Mouse (Mus musculus): Measurements from ENCODE around the gene Tbc1d2b.
A peak's percentile ranks its signal among the peaks of the same experiment; 100 is the strongest.

The Tbc1d2b gene

DNA sequence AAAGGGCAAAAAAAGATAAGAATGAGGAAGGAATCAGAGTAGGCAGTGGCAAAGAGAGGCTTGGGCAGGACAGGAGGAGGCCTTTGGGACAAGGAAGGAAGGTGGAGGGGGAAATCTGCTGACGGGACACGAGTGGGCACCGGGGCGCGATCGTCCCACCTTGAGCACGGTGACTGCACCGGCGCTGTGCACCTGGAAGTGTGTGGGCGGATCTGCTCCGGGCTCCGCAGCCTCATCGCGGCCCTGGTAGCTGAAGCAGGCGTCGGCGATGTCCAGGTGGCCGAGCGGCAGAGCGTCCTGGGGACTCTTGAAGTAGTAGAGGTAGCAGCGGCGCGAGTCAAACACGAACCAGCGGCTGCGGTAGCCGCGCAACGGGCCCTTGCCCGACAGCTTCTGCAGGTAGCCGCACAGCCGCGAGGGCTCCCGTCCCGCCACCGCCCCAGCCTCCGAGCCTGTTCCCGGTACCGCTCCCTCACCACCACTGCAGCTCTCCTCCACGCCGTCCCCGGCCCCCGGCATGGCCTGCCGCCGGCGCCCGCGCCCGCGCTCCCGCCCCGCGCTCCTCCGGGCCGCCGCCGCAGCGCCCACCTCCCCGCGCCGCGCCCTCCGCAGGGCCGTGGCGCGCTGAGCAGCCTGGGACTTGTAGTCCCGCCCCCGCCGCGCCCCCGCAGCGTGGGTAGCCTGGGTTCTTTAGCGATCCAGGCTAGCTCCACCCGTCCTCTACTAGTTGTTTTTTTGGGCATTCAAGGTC lies at the start of gene Tbc1d2b:
Gene Tbc1d2b (minus strand): TSS at position 612 of the 751 bp plus-strand sequence.
- peak; percentile 79 to 84 for DNase-seq

DNA sequence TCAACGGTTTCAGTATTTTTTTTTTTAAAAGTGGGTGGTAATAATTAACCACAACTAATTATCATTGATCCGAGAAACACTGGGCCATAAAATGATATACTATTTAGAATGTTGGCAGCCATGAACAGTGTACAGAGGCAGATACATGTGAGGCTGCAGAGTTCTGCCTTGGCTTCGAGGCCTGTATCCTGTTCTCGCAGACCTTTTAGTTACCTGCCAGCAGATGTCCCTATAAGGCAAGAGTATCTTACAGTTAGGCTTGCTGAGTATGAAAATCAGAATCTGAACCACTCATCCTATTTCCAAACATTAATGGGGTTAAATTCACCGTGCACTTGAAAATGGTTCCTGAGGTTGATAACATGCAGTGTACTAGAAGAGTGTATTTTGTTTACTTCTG lies 45.7 kb upstream of the Tbc1d2b start:
- no peak for DNase-seq

DNA sequence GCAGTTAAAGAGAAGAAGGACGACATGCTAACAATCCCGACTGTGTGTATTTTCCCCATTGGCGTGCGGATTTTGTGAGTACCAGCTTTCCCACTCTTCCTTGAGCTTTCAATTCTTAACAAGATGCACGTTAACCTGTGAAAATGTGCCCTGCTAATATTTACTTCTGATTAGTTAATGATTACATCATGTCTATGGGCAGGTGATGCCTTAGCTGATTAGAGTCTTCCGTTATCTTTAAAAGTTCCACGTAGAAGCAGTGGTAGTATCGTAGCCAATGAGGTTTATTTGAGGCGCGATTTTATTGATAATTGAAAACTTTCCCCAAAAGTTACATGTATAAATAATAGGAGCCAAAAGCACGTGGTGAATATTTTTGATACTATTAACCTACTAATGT lies 45.1 kb upstream of the Tbc1d2b start:
- no peak for DNase-seq

DNA sequence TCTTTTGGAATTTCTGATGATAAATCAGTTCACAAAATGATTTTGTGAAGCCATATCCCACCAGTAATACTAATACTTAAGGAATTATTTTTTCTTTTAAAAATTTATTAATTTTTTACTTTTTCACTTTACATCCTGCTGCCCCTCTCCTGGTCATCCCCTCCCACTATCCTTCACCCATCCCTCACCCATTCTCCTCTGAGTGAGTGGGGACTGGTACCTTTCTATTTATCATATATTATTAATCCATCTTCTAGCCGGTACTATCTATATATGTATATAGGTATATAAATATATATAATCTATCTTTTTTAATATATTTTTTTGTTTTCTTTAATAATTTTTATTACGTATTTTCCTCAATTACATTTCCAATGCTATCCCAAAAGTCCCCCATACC lies 33.6 kb upstream of the Tbc1d2b start:
- DNase-seq: no peak

DNA sequence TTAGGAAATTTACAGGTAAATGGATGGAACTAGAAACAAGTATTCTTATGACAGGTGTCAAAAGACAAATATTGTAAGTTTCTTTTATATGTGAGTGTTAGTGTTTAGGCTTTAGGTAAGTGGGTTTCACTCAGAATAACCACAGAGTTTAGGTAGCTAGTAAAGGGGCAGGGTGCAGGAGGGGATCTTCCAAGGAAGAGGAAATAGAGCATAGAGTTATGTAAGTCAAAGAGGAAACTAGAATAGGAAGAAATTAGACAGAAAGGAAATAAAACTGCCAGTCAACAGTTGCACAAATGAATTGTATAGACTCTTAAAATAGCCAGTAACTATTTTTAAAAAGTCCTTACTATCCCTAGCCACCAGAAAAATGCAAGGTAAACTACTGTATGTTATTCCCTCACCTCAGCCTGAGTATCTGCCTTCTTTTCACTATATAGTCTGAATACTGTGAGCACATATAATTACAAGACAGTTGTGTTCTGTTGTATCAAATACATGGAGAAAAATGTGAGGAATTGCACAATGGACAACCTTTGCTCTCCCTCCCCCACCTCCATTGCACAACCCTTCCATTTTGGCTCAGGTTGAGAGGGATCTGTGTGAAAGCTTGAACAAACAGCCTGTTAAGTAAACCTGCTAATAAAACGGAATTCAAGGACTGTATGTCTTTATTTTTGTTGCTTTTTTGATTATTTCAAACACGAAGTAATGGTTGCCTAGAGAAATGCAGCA lies 32.7 kb upstream of the Tbc1d2b start:
- DNase-seq: no peak

DNA sequence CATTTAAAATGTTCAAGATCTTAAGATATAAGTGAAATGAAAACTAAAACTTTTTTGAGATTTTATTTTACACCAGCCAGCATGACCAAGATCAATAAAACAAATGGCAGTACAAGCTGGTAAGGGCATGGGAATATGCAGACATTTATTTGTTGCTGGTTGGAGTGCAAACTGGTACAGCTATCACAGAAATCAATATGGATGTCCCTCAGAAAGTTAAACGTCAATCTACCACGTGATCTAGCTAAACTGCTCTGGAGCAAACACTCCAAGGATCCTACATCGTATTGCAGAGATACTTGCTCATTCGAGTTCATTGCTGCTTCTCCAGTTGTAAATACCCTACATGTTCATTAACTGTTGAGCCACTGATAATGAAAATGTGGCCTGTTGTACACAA lies 32.1 kb upstream of the Tbc1d2b start:
- no peak for DNase-seq

DNA sequence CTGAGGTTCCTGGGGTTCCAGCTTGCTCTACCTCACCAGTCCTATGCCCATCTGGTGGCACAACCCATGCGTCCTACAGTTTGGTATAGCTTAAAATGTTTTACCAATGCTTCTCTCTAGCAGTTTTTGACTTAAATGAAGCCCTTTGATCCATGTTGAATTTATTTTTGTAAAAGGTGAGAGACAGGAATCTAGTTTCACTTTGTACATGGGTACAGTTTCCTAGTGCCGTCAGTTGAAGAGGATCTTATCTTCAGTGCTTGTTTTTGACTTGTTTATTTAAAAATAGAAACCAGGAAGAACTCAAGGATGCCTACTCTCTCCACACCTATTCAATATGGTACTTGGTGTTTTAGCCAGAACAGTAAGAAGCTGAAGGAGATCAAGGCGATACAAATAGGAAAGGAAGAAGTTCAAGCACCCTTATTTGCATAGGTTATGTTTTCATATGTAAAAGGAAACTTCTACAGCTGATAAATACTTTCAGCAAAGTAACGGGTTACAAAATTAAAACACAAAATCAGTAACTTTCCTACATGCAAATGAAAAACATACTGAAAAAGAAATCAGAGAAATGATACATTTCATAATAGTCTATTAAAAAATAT lies 30.6 kb upstream of the Tbc1d2b start:
- DNase-seq: no peak

DNA sequence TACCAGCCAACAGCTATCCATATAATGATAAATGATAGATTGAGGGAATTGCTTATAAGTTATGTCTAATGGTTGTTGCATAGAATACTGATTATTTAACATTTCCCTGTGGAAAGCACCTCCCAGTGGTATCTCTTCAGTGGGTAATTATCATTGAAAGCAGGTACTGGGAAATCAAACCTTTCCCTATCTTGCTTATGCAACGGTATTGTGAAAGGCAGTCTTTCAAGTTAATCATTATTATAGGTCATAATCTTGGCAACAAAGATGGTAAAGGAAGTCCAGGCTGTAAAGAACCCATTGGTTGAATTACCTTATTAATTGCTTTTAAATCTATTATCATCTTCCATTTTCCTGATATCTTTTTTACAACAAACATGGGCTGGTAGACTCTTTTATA lies 27.0 kb upstream of the Tbc1d2b start:
- no peak for DNase-seq

DNA sequence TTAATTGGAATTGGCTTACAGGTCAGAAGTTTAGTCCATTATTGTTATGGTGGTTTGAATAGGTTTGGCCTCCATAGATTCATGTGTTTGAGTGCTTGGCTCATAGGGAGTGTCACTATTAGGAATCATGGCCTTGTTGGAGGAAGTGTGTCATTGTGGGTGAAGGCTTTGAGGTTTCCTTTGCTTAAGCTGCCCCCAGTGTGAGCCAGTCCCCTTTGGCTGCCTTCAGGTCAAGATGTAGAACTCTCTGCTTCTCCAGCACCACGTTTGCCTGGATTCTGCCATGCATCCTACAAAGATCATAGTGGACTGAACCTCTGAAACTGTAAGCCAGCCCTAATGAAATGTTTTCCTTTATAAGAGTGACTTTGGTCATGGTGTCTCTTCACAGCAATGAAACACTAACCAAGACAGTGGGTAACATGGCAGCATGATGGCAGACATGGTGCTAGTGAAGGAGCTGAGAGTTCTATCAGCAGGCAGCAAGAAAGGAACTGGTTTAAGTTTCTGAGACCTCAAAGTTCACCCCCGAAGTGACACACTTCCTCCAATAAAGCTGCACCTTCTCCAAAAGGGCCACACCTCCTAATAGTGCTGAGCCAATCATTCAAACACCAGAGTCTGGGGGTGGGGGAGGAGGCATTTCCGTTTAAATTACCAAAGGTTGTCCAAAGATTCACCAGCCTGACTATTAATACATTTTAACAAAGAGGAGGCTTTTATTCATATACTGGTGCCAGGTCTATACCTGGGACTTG lies 23.2 kb upstream of the Tbc1d2b start:
- DNase-seq: no peak

DNA sequence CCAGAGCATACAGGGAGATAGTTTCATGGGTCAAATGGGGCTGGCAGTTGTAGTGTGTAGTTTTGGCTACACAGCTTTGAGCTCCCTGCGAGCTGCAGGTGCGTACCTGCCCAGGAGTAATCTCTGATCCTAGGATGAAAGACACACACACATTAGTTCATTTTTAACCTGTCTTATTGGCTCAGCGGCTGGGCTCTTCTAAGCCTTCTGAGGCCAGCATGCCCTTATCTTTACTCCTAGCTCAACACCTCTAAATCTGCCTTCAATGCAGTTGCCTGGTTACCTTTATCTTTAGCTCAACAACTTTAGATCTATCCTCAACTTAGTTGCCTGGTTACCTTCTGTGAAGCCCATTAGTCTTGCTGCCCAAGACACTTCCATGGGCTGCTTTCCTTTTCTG lies 7.8 kb upstream of the Tbc1d2b start:
- no peak for DNase-seq

DNA sequence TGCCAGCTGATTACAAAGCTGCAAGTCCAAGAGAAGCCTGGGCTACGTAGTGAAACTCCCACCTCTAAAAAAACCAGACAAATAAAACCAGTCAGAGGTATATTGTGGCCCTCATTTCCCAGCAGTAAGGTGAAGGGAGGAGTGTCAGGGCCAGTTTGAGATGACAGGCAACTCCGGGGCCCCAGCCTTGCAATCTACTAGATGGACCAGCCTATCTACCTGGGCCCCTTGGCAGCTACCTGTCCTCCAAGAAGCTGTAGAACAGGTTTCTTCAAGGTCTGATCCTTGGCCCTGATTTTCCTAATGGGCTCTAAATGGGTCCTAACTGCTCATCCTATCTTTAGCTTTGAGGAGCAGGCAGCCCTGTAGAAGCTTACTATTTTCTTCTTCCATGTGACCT lies 7.3 kb upstream of the Tbc1d2b start:
- no peak for DNase-seq

DNA sequence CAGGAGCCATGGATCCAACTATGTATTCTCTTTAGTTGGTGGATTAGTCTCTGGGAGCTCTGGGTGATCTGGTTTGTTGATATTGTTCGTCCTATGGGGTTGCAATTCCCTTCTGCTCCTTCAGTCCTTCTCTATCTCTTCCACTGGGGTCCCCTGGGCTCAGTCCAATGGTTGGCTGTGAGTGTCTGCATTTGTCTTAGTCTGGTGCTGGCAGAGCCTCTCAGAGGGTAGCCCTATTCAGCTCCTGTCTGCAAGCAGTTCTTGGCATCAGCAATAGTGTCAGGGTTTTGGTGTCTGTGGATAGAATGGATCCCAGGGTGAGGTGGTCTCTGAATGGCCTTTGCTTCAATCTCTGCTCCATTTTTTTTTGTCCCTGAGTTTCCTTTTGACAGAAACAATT lies 6.2 kb upstream of the Tbc1d2b start:
- no peak for DNase-seq

DNA sequence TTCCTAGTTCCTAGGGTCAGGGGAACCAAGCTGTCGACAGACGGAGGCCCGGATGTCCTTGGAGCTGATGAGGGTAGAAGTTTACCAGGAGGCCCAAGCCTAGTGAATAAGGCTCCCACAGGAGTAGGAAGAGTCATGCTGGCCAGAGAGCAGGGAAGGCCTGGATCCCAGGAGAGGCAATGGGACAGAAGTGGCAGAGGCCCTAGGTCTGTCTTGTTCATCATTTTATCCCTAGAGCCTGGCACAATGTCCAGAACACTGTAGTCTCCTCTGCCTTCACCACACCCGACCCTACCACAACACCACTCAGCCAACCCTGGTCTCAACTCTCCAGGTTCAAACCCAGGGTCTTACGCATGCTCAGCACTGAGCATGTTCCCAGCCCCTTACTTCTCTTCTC lies 5.3 kb upstream of the Tbc1d2b start:
- no peak for DNase-seq

DNA sequence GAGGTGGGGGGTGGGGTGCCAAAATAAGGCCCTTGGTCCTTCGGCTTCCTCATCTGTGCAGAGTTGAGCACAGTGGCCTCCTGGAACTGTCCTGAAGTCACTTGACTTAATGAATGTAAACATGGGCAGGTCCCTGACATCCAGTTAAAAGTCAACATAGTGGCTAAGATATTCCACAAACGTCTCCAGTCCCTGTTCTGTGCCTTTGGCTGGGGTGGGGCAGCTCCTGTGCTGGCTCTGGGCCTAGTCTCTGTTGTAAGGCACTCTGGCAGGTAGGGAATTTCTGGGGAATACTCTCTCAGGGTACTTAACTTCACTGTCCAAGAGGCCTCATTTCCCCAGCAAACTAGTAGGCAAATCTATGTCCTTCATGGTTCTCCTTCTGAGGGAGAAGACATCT lies 4.9 kb upstream of the Tbc1d2b start:
- no peak for DNase-seq

DNA sequence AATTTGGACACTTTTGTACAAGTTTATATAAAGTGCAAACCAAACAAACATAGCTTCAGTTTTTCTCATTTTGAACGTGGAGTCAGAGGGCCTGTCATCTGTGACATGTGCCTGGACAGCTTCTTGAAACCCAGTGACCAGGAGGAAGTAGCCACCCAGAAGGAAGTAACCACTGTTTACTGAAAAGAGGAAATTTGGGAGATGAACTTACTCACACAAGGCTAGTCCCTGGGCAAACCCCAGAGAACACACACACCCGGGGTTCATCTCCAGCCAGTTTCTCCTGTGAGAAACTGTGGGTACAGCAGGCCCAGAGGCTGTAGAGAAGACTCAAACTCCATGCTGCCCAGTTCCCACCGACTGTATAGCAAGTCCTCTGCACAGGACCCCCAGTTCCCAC lies 3.9 kb upstream of the Tbc1d2b start:
- DNase-seq: no peak

DNA sequence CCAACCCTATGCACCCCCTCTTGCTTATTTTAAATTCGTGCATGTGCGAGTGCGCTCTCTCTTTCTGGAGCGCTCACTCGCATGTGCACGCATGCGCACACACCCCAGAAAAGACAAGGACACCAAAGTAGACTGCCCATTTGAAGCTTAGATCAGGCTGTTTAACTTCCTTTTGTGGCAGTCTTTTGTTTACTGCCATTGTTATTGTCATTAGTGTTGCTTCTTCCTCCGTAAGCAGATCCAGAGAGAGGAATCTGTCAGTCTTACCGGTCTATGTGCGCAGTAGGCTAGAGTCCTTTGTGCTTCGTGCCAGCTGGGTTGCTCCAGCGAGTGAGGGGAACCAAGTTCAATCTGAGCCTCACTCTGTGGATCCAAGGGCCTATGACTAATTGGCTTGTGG lies 1.7 kb upstream of the Tbc1d2b start:
- DNase-seq: no peak

DNA sequence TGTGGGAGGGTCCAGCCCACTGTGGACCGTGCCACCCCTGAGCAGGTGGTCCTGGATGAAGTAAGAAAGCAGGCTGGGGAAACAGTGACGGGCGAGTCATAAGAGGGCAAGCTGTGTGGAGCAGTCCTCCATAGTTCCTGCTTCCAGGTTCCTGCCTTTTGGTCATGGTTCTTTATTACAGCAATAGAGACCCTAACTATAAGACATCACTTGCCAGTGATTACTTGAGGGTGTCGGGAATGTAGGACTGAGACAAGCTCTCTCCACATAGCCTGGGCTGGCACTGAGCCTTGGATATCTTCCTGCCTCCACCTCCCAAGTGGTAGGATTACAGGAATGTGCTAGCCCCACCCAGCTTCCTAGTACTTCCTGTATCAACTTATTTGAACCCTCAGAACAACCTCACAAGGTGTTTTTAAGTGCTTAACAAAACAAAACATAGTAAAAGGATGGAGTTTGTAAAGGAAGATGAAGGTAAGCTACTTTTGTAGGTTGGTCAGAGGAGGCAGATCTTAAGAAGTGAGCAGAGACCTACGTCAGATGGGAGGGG lies 1.0 kb upstream of the Tbc1d2b start:
- no peak for DNase-seq

DNA sequence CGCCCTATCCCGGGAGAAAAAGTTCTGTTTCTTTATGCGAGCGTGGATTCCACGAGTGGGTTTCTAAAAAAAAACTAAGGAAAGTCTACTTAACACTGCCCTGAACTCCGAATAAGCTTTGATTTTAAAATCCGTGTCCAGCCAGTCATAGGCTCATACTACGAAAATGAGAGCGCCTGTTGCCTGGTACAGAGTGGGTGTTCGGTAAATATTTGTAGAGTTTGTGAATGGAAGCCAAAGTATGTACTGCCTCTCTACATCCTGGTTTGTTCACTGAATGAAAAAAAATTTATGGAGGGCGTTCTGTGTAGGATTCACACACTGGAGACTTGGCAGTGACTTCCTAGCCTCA lies 316 bp upstream of the Tbc1d2b start:
- DNase-seq: no peak

DNA sequence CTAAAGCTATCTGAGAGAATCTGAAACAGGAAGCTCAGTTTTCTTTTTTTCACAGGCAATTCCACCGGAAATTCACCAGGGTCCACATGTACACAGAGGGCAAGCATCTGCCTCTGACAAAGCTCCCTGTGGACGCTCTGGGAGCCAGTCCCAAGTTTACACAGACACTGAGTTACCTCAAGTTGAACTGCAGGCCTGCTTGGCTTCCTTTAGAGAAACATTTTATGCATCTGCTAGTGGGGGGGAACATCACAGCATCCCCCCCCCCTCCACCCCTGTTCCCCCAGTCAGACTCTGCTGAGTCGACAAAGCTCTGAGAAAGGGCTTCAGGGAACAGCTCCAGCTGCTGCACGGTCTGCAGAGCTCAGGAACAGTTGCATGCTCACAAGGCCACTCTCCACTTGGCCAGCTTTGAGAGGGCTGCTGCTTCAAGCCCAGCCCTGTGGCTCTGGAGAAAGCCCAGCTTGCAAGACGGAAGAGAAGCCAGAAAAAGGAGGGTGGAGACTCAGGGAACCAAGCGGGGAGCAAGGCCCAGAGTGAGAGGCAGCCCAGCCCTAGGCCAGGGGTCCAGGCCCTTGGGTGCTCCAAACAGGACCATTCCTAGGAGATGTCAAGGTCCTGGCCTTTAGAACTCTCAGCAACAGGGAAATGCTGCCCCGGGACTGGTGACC lies 1.5 kb downstream of the Tbc1d2b start:
- DNase-seq: peak; percentile 55

DNA sequence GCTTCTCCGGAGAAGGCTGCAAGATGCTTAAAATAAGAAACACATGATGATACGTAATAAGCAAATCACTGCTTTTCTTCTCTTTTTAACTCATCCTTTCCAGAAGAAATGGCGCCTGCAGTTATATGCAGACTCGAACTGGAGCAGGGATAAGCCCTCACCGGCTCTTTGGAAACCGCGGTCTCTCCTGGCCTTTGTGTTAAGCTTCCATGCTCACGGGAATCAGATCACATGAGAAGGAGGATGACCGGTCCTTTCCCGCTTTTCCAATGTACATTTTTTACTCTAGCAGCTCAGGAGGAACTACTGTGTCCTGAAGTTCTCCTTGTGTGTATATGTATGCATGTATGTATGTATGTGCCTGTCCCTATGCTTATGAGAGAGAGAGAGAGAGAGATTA lies 3.7 kb downstream of the Tbc1d2b start:
- peak in 1 of 2 experiments; percentile 0 for DNase-seq

DNA sequence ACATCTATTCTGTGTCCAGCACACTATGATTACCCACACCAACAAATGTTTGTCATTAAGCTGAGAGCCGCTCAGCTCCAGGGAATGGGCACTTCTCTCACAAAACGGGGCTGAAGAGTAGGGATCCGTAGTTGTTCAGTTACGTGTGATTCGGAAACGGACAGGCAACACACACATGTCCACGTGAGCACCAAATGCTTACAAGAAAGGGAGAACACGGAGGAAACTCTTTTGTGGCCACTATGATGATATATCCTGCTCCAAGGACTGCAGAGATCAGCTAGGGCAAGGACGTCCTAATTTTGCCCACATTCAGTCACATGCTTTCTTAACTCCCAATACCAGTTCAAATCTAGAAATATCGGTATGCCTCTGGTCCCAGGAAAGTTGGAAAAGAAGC lies 4.5 kb downstream of the Tbc1d2b start:
- peak in 1 of 2 experiments; percentile 1 for DNase-seq

DNA sequence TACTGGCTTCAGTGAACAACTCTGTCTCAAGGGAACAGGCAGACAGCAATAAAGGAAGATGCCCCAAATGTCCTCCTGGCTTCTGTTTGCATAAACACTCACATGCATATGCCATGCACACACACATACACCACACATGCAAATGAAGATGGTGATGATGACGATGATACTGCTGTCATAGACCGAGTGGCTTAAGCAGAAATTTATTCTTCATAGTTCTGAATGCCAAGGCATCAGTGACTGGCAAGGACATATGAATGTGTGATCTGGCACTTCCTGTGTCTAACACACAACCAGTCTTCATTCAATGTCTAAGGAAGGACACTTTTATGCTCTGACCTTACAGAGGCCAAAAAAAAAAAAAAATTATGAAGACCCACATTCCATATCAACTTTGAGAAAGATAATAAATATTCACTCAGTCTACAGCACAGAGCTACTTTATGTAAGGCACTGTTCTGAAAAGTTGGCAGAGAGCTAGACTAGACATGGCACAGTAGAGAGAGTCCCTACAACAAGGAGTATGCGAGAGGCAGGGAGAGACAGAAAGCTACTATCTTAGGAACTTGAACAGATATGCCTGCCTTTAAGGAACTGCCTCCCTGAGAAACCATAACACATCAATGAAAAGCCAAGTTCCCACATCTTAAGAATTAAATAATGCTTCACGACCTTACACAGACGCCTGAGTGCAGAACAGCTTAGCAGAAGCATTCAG lies 5.1 kb downstream of the Tbc1d2b start:
- peak in 1 of 2 experiments; percentile 1 for DNase-seq

All from thymus, postnatal 36 days (tissue).